Comparison of ENCODE assay signal across 1 mouse cellular context in genomic region chr11:32634842-32635241, GRCm38 (mm10).
TF ChIP-seq lines count a peak whose summit lies in the region.

No protein-coding gene starts in this region.

TF ChIP-seq in MEL, 35 proteins besides CTCF, POLR2A, EP300 and RAD21 (continued from another document):
- no peak for TF ChIP-seq CHD2 (IDR thresholded peaks at IDR 0.05; ENCODE audit: low read length)
- TF ChIP-seq MAZ (IDR thresholded peaks at IDR 0.05; ENCODE audit: low read depth, low read length), result no peak
- peak; percentile 44; the same call in 1 of the 2 replicates for TF ChIP-seq HCFC1 (IDR thresholded peaks at IDR 0.05; ENCODE audit: low read depth, low read length)
- no peak for TF ChIP-seq ELF1 (IDR thresholded peaks at IDR 0.05; ENCODE audit: low read depth, low read length)
- TF ChIP-seq ZC3H11A (IDR thresholded peaks at IDR 0.05; ENCODE audit: low read depth, low read length), result no peak
- peak; percentile 28; the same call in 1 of the 2 replicates for TF ChIP-seq TAL1 (IDR thresholded peaks at IDR 0.05; ENCODE audit: low read length)
- peak; percentile 95 for TF ChIP-seq USF1 (IDR thresholded peaks at IDR 0.05; ENCODE audit: low read depth, low read length)
- TF ChIP-seq GABPA (IDR thresholded peaks at IDR 0.05; ENCODE audit: low read depth, low read length), result no peak
- TF ChIP-seq GATA1 (IDR thresholded peaks at IDR 0.05; ENCODE audit: low read depth, low read length), result peak; percentile 96
- TF ChIP-seq ZNF384 (IDR thresholded peaks at IDR 0.05; ENCODE audit: low read depth, low read length), result peak; percentile 26; the same call in 1 of the 2 replicates
- no peak for TF ChIP-seq POLR2AphosphoS2 (IDR thresholded peaks at IDR 0.05; ENCODE audit: low read length)
- no peak for TF ChIP-seq SMC3 (IDR thresholded peaks at IDR 0.05; ENCODE audit: low read depth, low read length)
- TF ChIP-seq BHLHE40 (IDR thresholded peaks at IDR 0.05; ENCODE audit: borderline replicate concordance, low read depth, low read length), result peak; percentile 90
- no peak for TF ChIP-seq E2F4 (IDR thresholded peaks at IDR 0.05; ENCODE audit: borderline replicate concordance, low read depth, low read length)
- peak; percentile 72 for TF ChIP-seq ETS1 (IDR thresholded peaks at IDR 0.05; ENCODE audit: low read depth, low read length)
- TF ChIP-seq TBP (IDR thresholded peaks at IDR 0.05; ENCODE audit: low read depth, low read length), result no peak
- TF ChIP-seq MEF2A (IDR thresholded peaks at IDR 0.05; ENCODE audit: extremely low read depth, insufficient replicate concordance, low read depth, low read length, poor library complexity, severe bottlenecking), result no peak
- no peak for TF ChIP-seq ZMIZ1 (IDR thresholded peaks at IDR 0.05; ENCODE audit: low read depth, low read length)
- TF ChIP-seq MYB (IDR thresholded peaks at IDR 0.05; ENCODE audit: low read depth, low read length), result no peak
- TF ChIP-seq KAT2A (conservative IDR thresholded peaks at IDR 0.05; ENCODE audit: low read depth, low read length), result no peak
- no peak for TF ChIP-seq JUND (IDR thresholded peaks at IDR 0.05; ENCODE audit: low read depth, low read length)
- TF ChIP-seq NELFE (IDR thresholded peaks at IDR 0.05; ENCODE audit: low read depth, low read length), result no peak
- peak; percentile 82 for TF ChIP-seq MAX (IDR thresholded peaks at IDR 0.05; ENCODE audit: low read length)
- TF ChIP-seq SIN3A (IDR thresholded peaks at IDR 0.05; ENCODE audit: low read length), result 0 out of 2 replicates have a peak, but pooled peaks have one; percentile 66
- peak; percentile 71 to 77 for TF ChIP-seq USF2 (IDR thresholded peaks at IDR 0.05; ENCODE audit: borderline replicate concordance in 1 of 2, insufficient read depth in 1 of 2, low read depth in 1 of 2, low read length in 2 of 2)
- no peak for TF ChIP-seq CHD1 (IDR thresholded peaks at IDR 0.05; ENCODE audit: low read depth, low read length)
- TF ChIP-seq RCOR1 (IDR thresholded peaks at IDR 0.05; ENCODE audit: low read depth, low read length), result peak; percentile 82
- no peak for TF ChIP-seq MAFK (IDR thresholded peaks at IDR 0.05; ENCODE audit: borderline replicate concordance, low read depth, low read length)
- no peak for TF ChIP-seq NRF1 (IDR thresholded peaks at IDR 0.05; ENCODE audit: insufficient read depth, low read depth, low read length, poor library complexity, severe bottlenecking)
- TF ChIP-seq ZKSCAN1 (IDR thresholded peaks at IDR 0.05; ENCODE audit: low read depth, low read length), result no peak
- peak; percentile 76 for TF ChIP-seq TCF12 (IDR thresholded peaks at IDR 0.05; ENCODE audit: low read depth, low read length)
